Mouse (Mus musculus) ES-E14 (cell line): ENCODE data around the gene Cyp2d11.

Experiments used
- CHD2 ChIP-seq: IDR thresholded peaks from 2 replicates; pipeline ENCODE4 v1.6.1; 2014; ENCODE audit warnings: mild to moderate bottlenecking, low read depth, low read length, inconsistent platforms
- HCFC1 ChIP-seq: IDR thresholded peaks from 2 replicates; pipeline ENCODE4 v1.6.1; 2012; ENCODE audit warnings: low read length, inconsistent platforms, borderline replicate concordance; ENCODE audit not compliant: insufficient read depth
- MAFK ChIP-seq: IDR thresholded peaks from 2 replicates; pipeline ENCODE4 v1.6.1; 2014; ENCODE audit warnings: mild to moderate bottlenecking, low read depth, low read length, inconsistent platforms; ENCODE audit not compliant: insufficient read depth
- ZC3H11A ChIP-seq: IDR thresholded peaks from 2 replicates; pipeline ENCODE4 v1.6.1; 2012; ENCODE audit warnings: low read depth, mild to moderate bottlenecking, inconsistent platforms, low read length, borderline replicate concordance
- ZNF384 ChIP-seq: IDR thresholded peaks from 2 replicates; pipeline ENCODE4 v1.6.1; 2012; ENCODE audit warnings: low read depth, low read length, inconsistent platforms

DNA sequence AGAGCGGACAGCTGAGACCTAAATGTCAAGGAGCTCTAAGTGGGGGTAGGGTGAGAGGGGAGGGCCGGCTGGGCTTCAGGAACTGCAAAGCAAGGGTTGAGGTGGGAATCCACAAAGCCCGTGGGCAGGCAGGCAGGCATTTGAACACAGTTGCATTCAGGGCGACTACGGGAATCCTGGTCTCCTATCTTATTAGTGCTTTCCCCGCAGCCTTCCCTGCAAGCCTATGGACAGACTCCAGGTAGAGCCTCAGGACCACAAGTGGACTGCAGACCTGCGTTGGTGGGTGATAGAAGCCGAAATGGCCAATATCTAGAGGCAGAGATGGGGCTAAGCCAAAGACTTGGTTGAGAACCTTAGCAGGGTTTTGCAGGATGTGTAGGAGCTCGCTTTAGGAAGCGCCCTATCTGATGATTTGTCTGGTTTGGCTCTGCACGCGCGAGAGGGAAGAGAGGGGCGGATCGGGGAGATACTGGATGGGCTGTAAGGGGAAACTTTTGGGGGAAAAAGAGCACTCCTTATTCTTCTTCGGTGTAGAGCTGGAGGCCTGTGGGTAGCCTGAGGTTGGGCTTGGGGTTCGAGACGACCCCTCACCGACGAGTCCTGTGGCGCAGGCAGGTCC, 53.3 kb downstream of the Cyp2d11 start:
- TF ChIP-seq HCFC1 (no peak), CHD2 (no peak), ZNF384 (no peak), ZC3H11A (no peak), MAFK (no peak)
